In the genomic region with DNA sequence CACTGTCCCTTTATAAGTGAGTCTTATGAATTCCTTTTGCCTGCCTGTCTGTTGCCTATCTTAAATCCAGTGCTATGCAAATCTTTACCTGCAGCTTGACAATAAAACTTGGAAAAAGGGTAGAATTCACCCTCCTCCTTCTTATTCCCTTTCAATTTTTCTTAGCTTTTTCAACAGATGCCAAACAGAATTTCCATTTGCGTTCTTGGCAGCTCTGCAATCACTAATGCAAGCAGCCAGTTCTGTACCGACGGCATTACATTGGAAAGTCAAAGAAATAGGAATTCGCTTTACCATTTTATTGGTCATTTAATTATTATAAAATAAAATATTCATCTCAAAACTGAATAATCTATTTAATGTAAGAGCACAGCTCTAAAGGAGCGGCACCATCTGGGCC, we compare ENCODE assay signal across 26 mouse cellular contexts.
A peak's percentile ranks its signal among the peaks of the same experiment; 100 is the strongest.
DNase-seq lines count a peak whose midpoint lies in the region; ATAC-seq and TF ChIP-seq lines count a peak whose summit lies in the region.
"Had no signal": no experiment of that assay in that cellular context is flagged by ENCODE, and none has a peak within 500 bp of the region (broad histone marks: within the 10 kb centered on the region; RNA-seq: fewer than 3 reads in every experiment).

No protein-coding gene starts in this region.

- no peaks in the 10 kb centered on the region for H3K27me3 ChIP-seq in forebrain, embryonic 14.5 days (replicated peaks; ENCODE audit: control insufficient read depth, insufficient read depth, low read length)
- no peaks in the 10 kb centered on the region for H3K27me3 ChIP-seq in forebrain, embryonic 11.5 days (ENCODE audit: control insufficient read depth, insufficient read depth, low read length)
- no peaks in the 10 kb centered on the region for H3K27me3 ChIP-seq in lung, embryonic 14.5 days (ENCODE audit: insufficient read depth, low read length)
- no peaks in the 10 kb centered on the region for H3K27me3 ChIP-seq in lung, postnatal 0 days (replicated peaks; ENCODE audit: insufficient read depth, low read length)
- H3K27me3 ChIP-seq: embryonic facial prominence, embryonic 12.5 days; heart, embryonic 12.5 days; heart, embryonic 15.5 days had no signal

- H3K4me1 ChIP-seq in forebrain, embryonic 14.5 days (ENCODE audit: control insufficient read depth, insufficient read depth, low read length), result no peaks in the 10 kb centered on the region
- H3K4me1 ChIP-seq in forebrain, embryonic 11.5 days (replicated peaks; ENCODE audit: control insufficient read depth, insufficient read depth, low read length), result no peaks in the 10 kb centered on the region
- no peaks in the 10 kb centered on the region for H3K4me1 ChIP-seq in lung, embryonic 14.5 days (ENCODE audit: insufficient read depth)
- no peaks in the 10 kb centered on the region for H3K4me1 ChIP-seq in lung, postnatal 0 days (ENCODE audit: insufficient read depth, low read depth, low read length)
- H3K4me1 ChIP-seq: embryonic facial prominence, embryonic 12.5 days; heart, embryonic 12.5 days; heart, embryonic 15.5 days had no signal

- 71% methylated on average over 5 of the region's 5 CpGs for WGBS in forebrain, embryonic 14.5 days
- 87% methylated on average over 5 of the region's 5 CpGs for WGBS in forebrain, embryonic 11.5 days
- 76% methylated on average over 5 of the region's 5 CpGs for WGBS in lung, embryonic 14.5 days
- WGBS in lung, postnatal 0 days, result 70% methylated on average over 5 of the region's 5 CpGs

- no peak overlapping the region for H3K9ac ChIP-seq in forebrain, embryonic 14.5 days (ENCODE audit: low read length)
- no peak overlapping the region for H3K9ac ChIP-seq in forebrain, embryonic 11.5 days (ENCODE audit: low read length)
- H3K9ac ChIP-seq in lung, embryonic 14.5 days, result no peak overlapping the region
- H3K9ac ChIP-seq in lung, postnatal 0 days (replicated peaks; ENCODE audit: low read depth), result no peak overlapping the region
- H3K9ac ChIP-seq: embryonic facial prominence, embryonic 12.5 days; heart, embryonic 12.5 days; heart, embryonic 15.5 days; hindbrain, embryonic 14.5 days had no signal

- TF ChIP-seq CTCF in lung, embryonic 14.5 days (IDR thresholded peaks at IDR 0.05; ENCODE audit: low read depth), result no peak
- TF ChIP-seq CTCF in lung, postnatal 0 days (IDR thresholded peaks at IDR 0.05), result no peak
- TF ChIP-seq CTCF in brain, embryonic 14.5 days (IDR thresholded peaks at IDR 0.05; ENCODE audit: borderline replicate concordance, extremely low read depth, insufficient read depth, insufficient read length), result no peak

- H3K27ac ChIP-seq in forebrain, embryonic 14.5 days (ENCODE audit: low read depth, low read length), result no peak overlapping the region
- H3K27ac ChIP-seq in forebrain, embryonic 11.5 days (ENCODE audit: low read depth, low read length), result no peak overlapping the region
- H3K27ac ChIP-seq in lung, embryonic 14.5 days (ENCODE audit: low read depth), result 0 out of 2 replicates have a peak overlapping the region, but pooled peaks have one; percentile 30
- H3K27ac ChIP-seq in lung, postnatal 0 days (ENCODE audit: low read length), result no peak overlapping the region
- H3K27ac ChIP-seq: embryonic facial prominence, embryonic 12.5 days; heart, embryonic 15.5 days; hindbrain, embryonic 14.5 days; hindbrain, postnatal 0 days had no signal

- no peaks in the 10 kb centered on the region for H3K9me3 ChIP-seq in forebrain, embryonic 14.5 days (replicated peaks; ENCODE audit: control insufficient read depth, low read length)
- H3K9me3 ChIP-seq in forebrain, embryonic 11.5 days (ENCODE audit: control insufficient read depth, low read length), result no peaks in the 10 kb centered on the region
- H3K9me3 ChIP-seq in lung, embryonic 14.5 days (ENCODE audit: low read depth, low read length), result no peaks in the 10 kb centered on the region
- H3K9me3 ChIP-seq in lung, postnatal 0 days (ENCODE audit: low read length), result no peaks in the 10 kb centered on the region
- H3K9me3 ChIP-seq: embryonic facial prominence, embryonic 12.5 days; heart, embryonic 12.5 days; heart, embryonic 15.5 days had no signal

- intact Hi-C loops in left cerebral cortex, postnatal 10 days (cut with DNase I), result no loop called here

- H3K36me3 ChIP-seq in forebrain, embryonic 14.5 days (ENCODE audit: control insufficient read depth, insufficient read depth, low read length), result no peaks in the 10 kb centered on the region
- H3K36me3 ChIP-seq in forebrain, embryonic 11.5 days (ENCODE audit: control insufficient read depth, insufficient read depth, low read length), result no peaks in the 10 kb centered on the region
- no peaks in the 10 kb centered on the region for H3K36me3 ChIP-seq in lung, embryonic 14.5 days (ENCODE audit: insufficient read depth)
- H3K36me3 ChIP-seq in lung, postnatal 0 days (ENCODE audit: insufficient read depth, low read length), result no peaks in the 10 kb centered on the region
- H3K36me3 ChIP-seq: embryonic facial prominence, embryonic 12.5 days; heart, embryonic 12.5 days; heart, embryonic 15.5 days had no signal

- no peak for ATAC-seq in forebrain, embryonic 14.5 days
- ATAC-seq in forebrain, embryonic 11.5 days (replicated peaks; ENCODE audit: low FRiP score), result no peak
- ATAC-seq in lung, embryonic 14.5 days (ENCODE audit: insufficient read depth), result no peak
- no peak for ATAC-seq in lung, postnatal 0 days
- ATAC-seq: CD4-positive, CD25-positive, alpha-beta regulatory T cell, adult 4 months; hindbrain, postnatal 0 days; inflammation-experienced regulatory T-cells, adult 6 months; intestine, embryonic 16.5 days had no signal

- TF ChIP-seq EP300 in lung, postnatal 0 days (IDR thresholded peaks at IDR 0.05), result no peak

- no peak overlapping the region for H3K4me3 ChIP-seq in forebrain, embryonic 14.5 days (ENCODE audit: low read depth, low read length)
- H3K4me3 ChIP-seq in forebrain, embryonic 11.5 days (ENCODE audit: low read depth, low read length), result no peak overlapping the region
- H3K4me3 ChIP-seq in lung, embryonic 14.5 days (ENCODE audit: low read depth, low read length), result no peak overlapping the region
- H3K4me3 ChIP-seq in lung, postnatal 0 days (ENCODE audit: low read depth, low read length), result no peak overlapping the region
- H3K4me3 ChIP-seq: embryonic facial prominence, embryonic 12.5 days; erythroblast, embryonic 14.5 days; heart, embryonic 12.5 days; heart, embryonic 15.5 days had no signal

- no peak overlapping the region for H3K4me2 ChIP-seq in forebrain, embryonic 14.5 days (ENCODE audit: low read length)
- H3K4me2 ChIP-seq in forebrain, embryonic 11.5 days (ENCODE audit: low read depth, low read length, severe bottlenecking), result no peak overlapping the region
- no peak overlapping the region for H3K4me2 ChIP-seq in lung, embryonic 14.5 days
- H3K4me2 ChIP-seq in lung, postnatal 0 days (replicated peaks; ENCODE audit: low read depth, low read length), result no peak overlapping the region
- H3K4me2 ChIP-seq: embryonic facial prominence, embryonic 12.5 days; heart, embryonic 12.5 days; heart, embryonic 15.5 days; hindbrain, embryonic 14.5 days had no signal

- TF ChIP-seq POLR2A in brain, embryonic 14.5 days (IDR thresholded peaks at IDR 0.05; ENCODE audit: borderline replicate concordance, extremely low read depth, insufficient read depth, insufficient read length, poor library complexity, severe bottlenecking), result no peak

- DNase-seq in forebrain, embryonic 14.5 days (ENCODE audit: low spot score), result peak; percentile 39
- no peak for DNase-seq in forebrain, embryonic 11.5 days (ENCODE audit: low spot score)
- peak; percentile 3 for DNase-seq in lung, embryonic 14.5 days
- DNase-seq in lung, postnatal 0 days (ENCODE audit: low spot score), result no peak
- peak; percentile 34 for DNase-seq in brain, adult 2 months (ENCODE audit: low read depth, low spot score)
- DNase-seq in brain, embryonic 14.5 days (ENCODE audit: low read depth), result peak; percentile 47
- DNase-seq in left cerebral cortex, postnatal 10 days (ENCODE audit: extremely low spot score in 1 of 2, low spot score in 2 of 2), result no peak
- DNase-seq: adrenal gland, adult 2 months; adrenal gland, postnatal 14 days; cerebellum, adult 11 months; cerebellum, adult 8-10 months; cerebellum, postnatal 14 days; gastrocnemius, postnatal 25 days; heart, adult 18-20 months; heart, postnatal 10 days; heart, postnatal 4 days; kidney, adult 18-20 months had no signal

Comparison
In these comparisons a context has a peak if more than half of its experiments do, and no peak if none do; other contexts are left out.
1. DNase-seq: peak in forebrain, embryonic 14.5 days (single experiment), lung, embryonic 14.5 days (single experiment), brain, adult 2 months (single experiment) and brain, embryonic 14.5 days (single experiment); none in forebrain, embryonic 11.5 days (single experiment), lung, postnatal 0 days (single experiment) and left cerebral cortex, postnatal 10 days (0 of 2).